Mouse (Mus musculus) lung, postnatal 14 days (tissue): ENCODE measurements at regions not wholly inside any gene's neighbourhood (a gene's known extent, or its start where the extent isn't known, plus 50 kb on each side); places are given as distances from the start of the nearest gene placed in this dataset.

Source experiments
- DNase-seq: peaks from one replicate; pipeline ENCODE4 v3.0.0; 2021

- DNase-seq: no peak
Measured at GRCm38 (mm10) chr10:83897558-83897957, 174.9 kb downstream of the 1500009L16Rik start.

- DNase-seq: no peak
Measured at GRCm38 (mm10) chr10:83906751-83907150, 184.1 kb downstream of the 1500009L16Rik start.

GRCm38 (mm10) chr10:83910649-83911370 lies 188.1 kb downstream of the 1500009L16Rik start:
- no peak for DNase-seq

DNA sequence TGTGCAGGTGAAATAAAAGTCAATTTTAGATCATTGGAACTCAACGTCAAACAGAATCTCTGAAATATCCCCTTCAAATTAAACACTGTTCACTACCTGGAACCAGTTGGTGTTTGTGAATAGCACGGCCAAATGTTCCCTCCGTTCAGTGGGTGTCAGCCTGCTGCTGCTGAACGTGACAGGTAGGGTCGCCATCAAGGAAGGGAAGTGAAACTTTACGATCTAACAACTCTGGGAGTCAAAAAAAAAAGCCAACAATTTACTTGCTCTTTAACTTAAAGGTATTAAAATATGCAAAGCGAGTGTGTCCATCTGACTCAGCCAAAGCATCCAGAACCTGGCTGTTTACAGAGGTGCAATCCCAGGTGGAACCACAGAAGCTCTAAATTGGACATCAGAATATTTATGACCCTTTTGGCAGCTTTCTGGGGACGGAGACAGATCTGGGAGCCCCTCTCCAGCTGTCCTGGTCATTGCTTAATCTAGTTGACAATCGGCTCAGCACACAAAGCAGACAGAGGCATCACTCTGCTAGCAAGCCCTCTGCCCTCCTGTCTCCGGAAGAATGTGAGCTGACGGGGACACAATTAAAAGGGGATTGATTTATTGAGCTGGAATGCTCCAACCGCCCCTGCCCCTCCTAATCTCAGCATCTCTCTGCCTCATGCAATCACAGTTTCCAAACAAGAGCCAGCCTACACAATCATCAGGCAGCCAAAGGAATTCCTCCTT lies 191.9 kb downstream of the 1500009L16Rik start:
- DNase-seq: no peak

DNA sequence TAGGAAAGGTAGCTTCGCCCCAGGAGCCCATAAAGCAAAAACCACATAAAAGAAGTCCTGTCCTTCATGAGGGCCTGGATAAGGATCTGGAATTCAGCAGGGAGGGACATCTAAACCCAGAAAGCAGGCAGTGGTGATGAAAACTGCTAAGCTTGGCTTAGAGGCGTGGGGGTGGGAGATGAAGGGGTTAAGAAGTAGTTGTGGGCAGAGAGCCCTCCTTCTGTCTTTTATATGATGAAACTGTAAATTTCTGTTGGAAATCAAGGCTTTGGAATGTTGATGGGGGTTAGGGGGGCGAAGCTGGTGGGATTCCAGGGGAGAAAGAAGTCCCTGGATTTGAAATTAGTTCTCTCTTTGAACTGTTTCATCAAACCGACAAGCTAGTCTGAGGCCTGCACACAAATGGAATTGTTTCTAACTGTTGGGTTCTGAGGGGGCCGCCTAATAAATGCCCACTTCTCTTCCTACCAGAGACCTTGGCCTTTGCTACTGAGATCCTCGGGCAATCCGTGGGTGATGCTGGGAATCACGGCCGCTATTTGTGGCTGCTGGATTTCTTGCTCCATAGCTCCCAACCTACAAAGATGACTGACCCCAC lies 192.6 kb downstream of the 1500009L16Rik start:
- DNase-seq: no peak

DNA sequence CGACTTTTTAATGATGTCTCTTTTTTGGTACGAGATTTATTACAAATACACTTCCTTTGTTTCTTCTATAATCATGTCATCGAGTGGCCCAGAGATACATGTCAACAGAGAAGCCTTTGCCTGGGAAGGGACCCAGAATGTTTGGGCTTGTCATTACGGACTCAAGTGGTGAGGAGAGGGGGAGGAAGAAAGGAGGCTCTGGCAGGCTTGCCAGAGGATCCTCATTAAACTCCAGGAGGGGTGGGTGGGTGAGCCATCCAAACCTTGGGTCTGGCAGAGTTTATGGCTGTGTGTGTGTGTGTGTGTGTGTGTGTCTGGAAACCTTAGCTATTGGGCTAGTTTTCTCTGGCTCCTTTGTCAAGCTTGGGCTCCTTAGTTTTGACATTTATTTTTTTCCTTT lies 204.3 kb downstream of the 1500009L16Rik start:
- DNase-seq: peak; percentile 34

GRCm38 (mm10) chr10:83927554-83927953 lies 204.9 kb downstream of the 1500009L16Rik start:
- DNase-seq: no peak

DNA sequence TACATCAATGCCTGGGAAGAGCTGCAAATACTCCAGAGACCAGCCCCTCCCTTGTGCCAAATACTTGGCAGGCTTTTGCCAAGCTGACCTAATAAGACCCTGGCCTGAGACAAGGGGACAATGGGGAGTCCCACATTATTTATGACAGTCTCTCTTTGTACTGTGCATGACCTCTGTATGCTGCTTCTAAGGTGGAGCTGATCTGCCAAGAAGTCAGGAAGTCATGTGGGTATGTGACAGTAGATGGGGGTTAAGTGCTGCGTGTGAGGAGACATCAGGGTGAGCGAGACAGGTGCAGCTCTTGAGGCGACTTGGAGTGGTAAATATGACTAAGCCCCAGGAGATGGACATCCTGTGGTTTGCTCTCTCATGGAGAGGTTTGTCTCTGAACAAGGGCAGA lies 209.1 kb downstream of the 1500009L16Rik start:
- DNase-seq: no peak

- DNase-seq: no peak
Measured at GRCm38 (mm10) chr10:83933201-83933600, 210.5 kb downstream of the 1500009L16Rik start.

- no peak for DNase-seq
Measured at GRCm38 (mm10) chr10:83934498-83934897, 211.8 kb downstream of the 1500009L16Rik start.

GRCm38 (mm10) chr10:83937168-83937567 lies 214.5 kb downstream of the 1500009L16Rik start:
- peak; percentile 51 for DNase-seq

- DNase-seq: no peak
Measured at GRCm38 (mm10) chr10:83942101-83942500, 219.4 kb downstream of the 1500009L16Rik start.

- no peak for DNase-seq
Measured at GRCm38 (mm10) chr10:83944158-83944557, 221.5 kb downstream of the 1500009L16Rik start.

DNA sequence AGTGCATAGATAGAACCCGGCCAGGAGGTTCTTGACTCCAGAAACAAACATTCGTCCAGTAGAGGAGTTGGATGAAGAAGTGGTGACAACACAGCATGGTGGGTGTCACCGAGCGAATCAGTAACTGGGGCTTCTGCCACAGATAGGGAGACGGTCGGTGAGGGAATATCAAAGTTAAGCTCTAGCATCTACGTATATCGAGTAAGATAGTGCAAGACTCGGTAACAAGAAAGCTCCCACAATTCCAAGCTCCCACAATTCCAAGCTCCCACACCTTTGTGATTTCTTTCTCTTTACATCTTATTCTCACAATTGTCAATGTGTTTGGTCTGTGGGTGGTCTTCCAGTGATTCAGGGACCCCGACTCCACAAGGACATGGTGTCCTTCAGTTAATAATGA lies 222.2 kb downstream of the 1500009L16Rik start:
- no peak for DNase-seq

DNA sequence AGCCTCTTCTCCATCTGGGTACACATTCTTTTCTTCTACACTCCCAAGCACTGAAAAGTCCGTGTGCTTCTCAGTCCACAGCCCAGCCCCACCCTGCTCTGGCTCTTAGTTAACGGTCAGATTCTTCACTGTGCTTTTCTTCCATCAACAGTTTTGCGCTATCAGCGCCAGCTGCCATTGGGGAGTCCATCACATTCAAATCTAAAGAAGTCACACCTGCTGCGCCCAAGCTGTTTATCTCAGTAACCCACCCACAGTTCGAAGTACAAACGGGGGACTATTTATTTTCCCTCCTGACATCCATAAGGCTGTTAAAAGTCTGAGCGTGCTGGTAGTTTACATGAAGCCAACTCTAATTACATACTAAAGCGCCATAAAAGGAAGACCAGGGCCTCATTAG lies 222.8 kb downstream of the 1500009L16Rik start:
- DNase-seq: no peak

GRCm38 (mm10) chr10:83946186-83947176 lies 223.8 kb downstream of the 1500009L16Rik start:
- DNase-seq: no peak

DNA sequence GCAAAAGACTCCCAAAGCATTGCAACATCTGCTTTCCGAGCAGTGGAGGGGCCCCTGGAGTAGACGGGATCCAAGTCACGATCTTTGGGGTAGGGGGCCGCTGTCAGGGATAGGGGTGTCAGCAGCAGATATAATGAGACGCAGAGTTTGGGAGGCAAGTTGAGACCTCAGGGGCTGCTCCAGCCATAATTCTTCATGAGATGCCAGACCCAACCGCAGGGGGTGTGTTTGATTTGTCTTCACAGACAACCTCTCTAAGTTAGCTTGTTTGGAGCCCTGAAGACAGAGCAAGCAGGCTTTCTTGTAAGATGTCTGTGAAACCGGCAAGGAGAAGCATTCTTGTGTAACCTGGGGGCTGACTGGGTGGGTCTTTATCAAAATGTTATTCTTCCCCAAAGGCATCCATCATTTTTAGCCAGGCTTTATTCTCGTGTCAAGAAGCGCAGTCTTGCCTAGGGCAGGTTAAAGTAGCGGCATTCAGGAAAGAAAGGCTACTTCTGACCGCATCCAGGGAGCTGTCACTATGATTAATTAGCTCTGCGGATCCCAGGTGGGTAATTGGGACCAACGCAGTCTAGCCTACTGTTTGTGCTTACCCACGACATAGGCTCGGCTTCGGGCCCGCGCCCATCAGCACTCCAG lies 234.6 kb downstream of the 1500009L16Rik start:
- no peak for DNase-seq

GRCm38 (mm10) chr10:83958397-83958796 lies 235.7 kb downstream of the 1500009L16Rik start:
- no peak for DNase-seq

DNA sequence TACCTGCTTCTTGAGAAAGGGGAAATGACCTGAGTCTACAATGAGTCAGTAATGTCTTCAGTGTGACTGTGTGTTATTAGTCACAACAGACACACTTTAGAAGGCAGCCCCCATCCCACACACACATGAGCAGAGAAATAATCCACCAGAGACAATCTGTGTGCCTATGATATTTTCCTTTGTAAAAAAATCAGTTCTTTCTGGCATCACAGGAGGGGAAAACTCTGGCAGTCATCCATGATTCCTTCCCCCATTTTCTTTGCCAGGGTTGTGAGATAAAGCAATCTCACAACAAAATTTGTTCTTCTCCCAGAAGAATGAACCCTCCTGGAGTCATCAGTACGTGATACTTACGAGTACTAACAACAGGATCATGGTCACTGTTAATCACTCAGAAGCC lies 236.2 kb downstream of the 1500009L16Rik start:
- no peak for DNase-seq

GRCm38 (mm10) chr10:83963232-83963760 lies 240.6 kb downstream of the 1500009L16Rik start:
- no peak for DNase-seq

GRCm38 (mm10) chr10:83963779-83964643 lies 241.3 kb downstream of the 1500009L16Rik start:
- no peak for DNase-seq
